Mouse (Mus musculus) limb, embryonic 14.5 days (tissue): Measurements from ENCODE around the gene Nfya. TPM values are rescaled to one million over a fixed set of nuclear protein-coding genes. Genes with fewer than 3 reads are reported as not detected.

ENCODE experiments used
- ATAC-seq: fragments of 200-750 bp; cut with Nextera tagmentation; 2 replicates; pipeline ENCODE4 v1.8.0; 2017; ENCODE audit warnings: low read depth, moderate number of reproducible peaks, moderate TSS enrichment; ENCODE audit not compliant: low FRiP score
- DNase-seq: peaks from one replicate; pipeline ENCODE4 v3.0.0-alpha.2; 2015; ENCODE audit warnings: low spot score
- H3K27ac ChIP-seq: fragments of 300-500 bp; sonication (generic); replicated peaks from 2 replicates; pipeline ENCODE4 v1.5.1; 2014; ENCODE audit warnings: low read depth, mild to moderate bottlenecking, low read length, moderate library complexity, mixed read lengths
- H3K27me3 ChIP-seq: fragments of 300-500 bp; sonication (generic); 2 replicates; pipeline ENCODE4 v1.6.1; 2014; ENCODE audit warnings: low read length, mixed read lengths; ENCODE audit not compliant: control insufficient read depth, insufficient read depth
- H3K36me3 ChIP-seq: fragments of 300-500 bp; sonication (generic); 2 replicates; pipeline ENCODE4 v1.6.1; 2014; ENCODE audit warnings: mild to moderate bottlenecking, low read length, moderate library complexity, mixed read lengths; ENCODE audit not compliant: control insufficient read depth, insufficient read depth
- H3K4me1 ChIP-seq: fragments of 300-500 bp; sonication (generic); 2 replicates; pipeline ENCODE4 v1.6.1; 2014; ENCODE audit warnings: antibody characterized with exemption, low read length, mixed read lengths; ENCODE audit not compliant: control insufficient read depth, insufficient read depth
- H3K4me2 ChIP-seq: fragments of 300-500 bp; sonication (generic); replicated peaks from 2 replicates; pipeline ENCODE4 v1.6.1; 2014; ENCODE audit warnings: low read depth, mild to moderate bottlenecking, low read length, moderate library complexity; ENCODE audit not compliant: severe bottlenecking
- H3K4me3 ChIP-seq: fragments of 300-500 bp; sonication (generic); replicated peaks from 2 replicates; pipeline ENCODE4 v1.5.1; 2014; ENCODE audit warnings: low read length
- H3K9ac ChIP-seq: fragments of 300-500 bp; sonication (generic); 2 replicates; pipeline ENCODE4 v1.6.1; 2014; ENCODE audit warnings: mild to moderate bottlenecking, low read depth, low read length, moderate library complexity; ENCODE audit not compliant: severe bottlenecking
- H3K9me3 ChIP-seq: fragments of 300-500 bp; sonication (generic); 2 replicates; pipeline ENCODE4 v1.6.1; 2016; ENCODE audit warnings: low read length; ENCODE audit not compliant: control insufficient read depth
- POLR2A ChIP-seq: fragments of 200-500 bp; IDR thresholded peaks from 2 replicates; pipeline ENCODE4 v1.8.0; 2012; ENCODE audit warnings: inconsistent platforms, mild to moderate bottlenecking, moderate library complexity, borderline replicate concordance; ENCODE audit not compliant: insufficient read depth, insufficient read length; ENCODE audit errors: extremely low read depth
- WGBS: fragments of 180-500 bp; shearing (Covaris S2); extraction: QIAGEN DNeasy Blood & Tissue Kit; methylation state at CpG from one replicate; pipeline ENCODE4 v1.1.7; 2014; 5-methylcytosine and 5-hydroxymethylcytosine counted together
- polyA plus RNA-seq, 2 experiments: library from polyadenylated mRNA; depleted of rRNA in 1 of 2; stranded (reverse) in 1 of 2; unstranded in 1 of 2; fragments of >200 nt; fragmentation: Nextera tagmentation in 1 of 2; extraction: Ambion mirVana in 1 of 2; gene quantifications; 2 replicates each; pipeline versions ENCODE4 v1.2.1 to v1.2.3; 2012 to 2014

Gene Nfya
- polyA plus RNA-seq, 2 experiments: 19.2 to 95.0 TPM

- DNase-seq (peak; percentile 23), ATAC-seq (no peak)
- 55% methylated on average over 8 of the region's 8 CpGs for WGBS
- peak overlapping the region; percentile 77; the same call in 1 of the 2 replicates for H3K9ac ChIP-seq
- no peak for TF ChIP-seq POLR2A
- H3K27ac ChIP-seq: peak overlapping the region; percentile 96
- H3K27me3 ChIP-seq: no peaks in the 10 kb centered on the region
- peaks cover 26% of the 10 kb centered on the region for H3K36me3 ChIP-seq
- peaks cover 18% of the 10 kb centered on the region for H3K4me1 ChIP-seq
- peak overlapping the region; percentile 61 for H3K4me2 ChIP-seq
- peak overlapping the region; percentile 84 for H3K4me3 ChIP-seq
- no peaks in the 10 kb centered on the region for H3K9me3 ChIP-seq
These were observed 1.5 kb upstream of the Nfya start for GRCm38 (mm10) chr17:48411241-48411640.

GRCm38 (mm10) chr17:48410299-48410785 lies 636 bp upstream of the Nfya start:
- H3K4me3 ChIP-seq: peak overlapping the region; percentile 84
- H3K4me1 ChIP-seq: peaks cover 18% of the 10 kb centered on the region
- H3K27ac ChIP-seq: peak overlapping the region; percentile 96
- under 1% methylated on average over 13 of the region's 13 CpGs for WGBS
- DNase-seq: no peak
- no peaks in the 10 kb centered on the region for H3K9me3 ChIP-seq
- TF ChIP-seq POLR2A: no peak
- H3K36me3 ChIP-seq: peaks cover 18% of the 10 kb centered on the region
- 0 out of 2 replicates have a peak, but pooled peaks have one; percentile 0 for ATAC-seq
- peak overlapping the region; percentile 77 for H3K9ac ChIP-seq
- peak overlapping the region; percentile 61 for H3K4me2 ChIP-seq
- no peaks in the 10 kb centered on the region for H3K27me3 ChIP-seq

GRCm38 (mm10) chr17:48408526-48409291 lies 997 bp downstream of the Nfya start:
- TF ChIP-seq POLR2A: no peak
- peaks cover 18% of the 10 kb centered on the region for H3K4me1 ChIP-seq
- H3K9me3 ChIP-seq: no peaks in the 10 kb centered on the region
- peak overlapping the region; percentile 84 for H3K4me3 ChIP-seq
- peak overlapping the region; percentile 98 for H3K9ac ChIP-seq
- H3K27me3 ChIP-seq: no peaks in the 10 kb centered on the region
- ATAC-seq: peak; percentile 13; the same call in 1 of the 2 replicates
- DNase-seq: peak; percentile 74
- WGBS: under 1% methylated on average over 44 of the region's 47 CpGs
- peaks cover 6% of the 10 kb centered on the region for H3K36me3 ChIP-seq
- peak overlapping the region; percentile 99 for H3K27ac ChIP-seq
- H3K4me2 ChIP-seq: peak overlapping the region; percentile 63

GRCm38 (mm10) chr17:48407910-48408525 lies 1.7 kb downstream of the Nfya start:
- Histone ChIP-seq H3K4me3 (peak overlapping the region; percentile 84), H3K36me3 (peaks cover 6% of the 10 kb centered on the region), H3K4me1 (peaks cover 18% of the 10 kb centered on the region), H3K27me3 (no peaks in the 10 kb centered on the region), H3K9me3 (no peaks in the 10 kb centered on the region), H3K9ac (peak overlapping the region; percentile 98), H3K4me2 (peak overlapping the region; percentile 63), H3K27ac (peak overlapping the region; percentile 99)
- TF ChIP-seq POLR2A: no peak
- ATAC-seq (no peak), DNase-seq (no peak)
- 7% methylated on average over 8 of the region's 8 CpGs for WGBS

- Histone ChIP-seq H3K4me1 (peaks cover 18% of the 10 kb centered on the region), H3K4me3 (no peak overlapping the region), H3K27me3 (no peaks in the 10 kb centered on the region), H3K27ac (no peak overlapping the region), H3K9me3 (no peaks in the 10 kb centered on the region), H3K9ac (no peak overlapping the region), H3K36me3 (no peaks in the 10 kb centered on the region; the same call in 1 of the 2 replicates), H3K4me2 (no peak overlapping the region; the same call in 1 of the 2 replicates)
- no peak for DNase-seq
- no peak for TF ChIP-seq POLR2A
- 71% methylated on average over 4 of the region's 4 CpGs for WGBS
- no peak for ATAC-seq
These were observed 2.6 kb downstream of the Nfya start for GRCm38 (mm10) chr17:48407154-48407553.
